Mouse (Mus musculus): ENCODE measurements around the gene Ccdc194.

Ccdc194 gene

GRCm38 (mm10) chr8:71476099-71476940 lies 49.2 kb downstream of the Ccdc194 start:
- peak; percentile 81 for DNase-seq (ENCODE audit: low read depth, low spot score)

- DNase-seq (ENCODE audit: low read depth, low spot score), result no peak
Measured at GRCm38 (mm10) chr8:71475702-71476075, 49.8 kb downstream of the Ccdc194 start.

- no peak for DNase-seq (ENCODE audit: low read depth, low spot score)
Measured at GRCm38 (mm10) chr8:71474785-71475701, 50.5 kb downstream of the Ccdc194 start.

GRCm38 (mm10) chr8:71474344-71474743 lies 51.2 kb downstream of the Ccdc194 start:
- no peak for DNase-seq (ENCODE audit: low read depth, low spot score)

- DNase-seq (ENCODE audit: low read depth, low spot score), result no peak
Measured at GRCm38 (mm10) chr8:71472601-71473386, 52.7 kb downstream of the Ccdc194 start.

GRCm38 (mm10) chr8:71471861-71472260 lies 53.6 kb downstream of the Ccdc194 start:
- no peak for DNase-seq (ENCODE audit: low read depth, low spot score)

GRCm38 (mm10) chr8:71470913-71471255 lies 54.6 kb downstream of the Ccdc194 start:
- no peak for DNase-seq (ENCODE audit: low read depth, low spot score)

- DNase-seq (ENCODE audit: low read depth, low spot score), result no peak
Measured at GRCm38 (mm10) chr8:71470146-71470912, 55.2 kb downstream of the Ccdc194 start.
